8 mouse cellular contexts compared by ENCODE assay signal in genomic region chr15:85653421-85654401, GRCm38 (mm10).
A peak's percentile ranks its signal among the peaks of the same experiment; 100 is the strongest.
DNase-seq lines count a peak whose midpoint lies in the region; ATAC-seq and TF ChIP-seq lines count a peak whose summit lies in the region.

No protein-coding gene starts in this region.

- WGBS in embryonic facial prominence, embryonic 10.5 days, result 66% methylated on average over 32 of the region's 32 CpGs
- 1% methylated on average over 32 of the region's 32 CpGs for WGBS in kidney, adult 2 months
- WGBS in limb, embryonic 15.5 days, result 10% methylated on average over 32 of the region's 32 CpGs

- peak; percentile 85 for ATAC-seq in limb, embryonic 15.5 days (ENCODE audit: insufficient number of reproducible peaks, low FRiP score, low TSS enrichment, low read depth)

- H3K79me2 ChIP-seq in myocyte (ENCODE audit: control insufficient read depth, insufficient read depth), result peaks cover 46% of the 10 kb centered on the region

- H3K27ac ChIP-seq in embryonic facial prominence, embryonic 10.5 days (replicated peaks), result peak overlapping the region; percentile 0; the same call in 1 of the 2 replicates
- peak overlapping the region; percentile 99 for H3K27ac ChIP-seq in kidney, adult 2 months (ENCODE audit: insufficient read depth, low read depth, low read length)
- H3K27ac ChIP-seq in limb, embryonic 15.5 days, result peak overlapping the region; percentile 99
- peak overlapping the region; percentile 86 for H3K27ac ChIP-seq in testis, adult 2 months (ENCODE audit: control insufficient read depth, insufficient read depth, low read depth, low read length)

- peak; percentile 90 for DNase-seq in ovary, adult 18-20 months (ENCODE audit: low spot score)
- no peak for DNase-seq in ovary, postnatal 10 days (ENCODE audit: low spot score)
- DNase-seq in embryonic facial prominence, embryonic 10.5 days (ENCODE audit: low spot score), result no peak
- peak; percentile 99 for DNase-seq in heart, adult 11 months
- DNase-seq in kidney, adult 2 months, result peak; percentile 94

- H3K36me3 ChIP-seq in embryonic facial prominence, embryonic 10.5 days (replicated peaks), result no peaks in the 10 kb centered on the region
- H3K36me3 ChIP-seq in kidney, adult 2 months (ENCODE audit: control insufficient read depth, insufficient read depth, low read length), result no peaks in the 10 kb centered on the region
- 0 out of 2 replicates have a peak, but pooled peaks cover 8% of the 10 kb centered on the region for H3K36me3 ChIP-seq in limb, embryonic 15.5 days
- H3K36me3 ChIP-seq in myocyte (ENCODE audit: control insufficient read depth, insufficient read depth), result no peaks in the 10 kb centered on the region
- H3K36me3 ChIP-seq in testis, adult 2 months (ENCODE audit: control insufficient read depth, insufficient read depth, low read length), result no peaks in the 10 kb centered on the region

- H3ac ChIP-seq in myocyte (ENCODE audit: control insufficient read depth, insufficient read length), result peak overlapping the region; percentile 36

- peaks cover 100% of the 10 kb centered on the region for H3K27me3 ChIP-seq in embryonic facial prominence, embryonic 10.5 days (replicated peaks; ENCODE audit: low read depth, poor library complexity, severe bottlenecking)
- H3K27me3 ChIP-seq in kidney, adult 2 months (replicated peaks; ENCODE audit: control insufficient read depth, insufficient read depth, low read length), result no peaks in the 10 kb centered on the region
- H3K27me3 ChIP-seq in limb, embryonic 15.5 days, result no peaks in the 10 kb centered on the region
- no peaks in the 10 kb centered on the region for H3K27me3 ChIP-seq in myocyte (ENCODE audit: control insufficient read depth, insufficient read depth, insufficient read length)
- no peaks in the 10 kb centered on the region for H3K27me3 ChIP-seq in testis, adult 2 months (ENCODE audit: control insufficient read depth, insufficient read depth, low read length)

- H3K4me3 ChIP-seq in embryonic facial prominence, embryonic 10.5 days, result no peak overlapping the region
- H3K4me3 ChIP-seq in kidney, adult 2 months (ENCODE audit: insufficient read depth, low read depth, low read length), result peak overlapping the region; percentile 66
- H3K4me3 ChIP-seq in limb, embryonic 15.5 days, result peak overlapping the region; percentile 46
- H3K4me3 ChIP-seq in myocyte, result peak overlapping the region; percentile 30
- H3K4me3 ChIP-seq in testis, adult 2 months (ENCODE audit: control insufficient read depth, low read depth, low read length), result peak overlapping the region; percentile 57

- no peaks in the 10 kb centered on the region for H3K9me3 ChIP-seq in embryonic facial prominence, embryonic 10.5 days
- H3K9me3 ChIP-seq in limb, embryonic 15.5 days, result no peaks in the 10 kb centered on the region

- TF ChIP-seq POLR2A in kidney, adult 2 months (IDR thresholded peaks at IDR 0.05; ENCODE audit: low read depth, low read length), result no peak
- peak; percentile 83 for TF ChIP-seq POLR2A in myocyte (IDR thresholded peaks at IDR 0.05; ENCODE audit: insufficient read length, low read depth)
- TF ChIP-seq POLR2A in testis, adult 2 months (IDR thresholded peaks at IDR 0.05; ENCODE audit: control insufficient read depth, low read depth, low read length), result peak; percentile 60

- peaks cover 16% of the 10 kb centered on the region for H3K4me1 ChIP-seq in embryonic facial prominence, embryonic 10.5 days
- H3K4me1 ChIP-seq in kidney, adult 2 months (ENCODE audit: control insufficient read depth, insufficient read depth, low read length), result peaks cover 24% of the 10 kb centered on the region; the same call in 1 of the 2 replicates
- H3K4me1 ChIP-seq in limb, embryonic 15.5 days, result peaks cover 58% of the 10 kb centered on the region
- no peaks in the 10 kb centered on the region; the same call in 1 of the 2 replicates for H3K4me1 ChIP-seq in testis, adult 2 months (ENCODE audit: control insufficient read depth, insufficient read depth, low read length)

- H3K4me2 ChIP-seq in limb, embryonic 15.5 days, result peak overlapping the region; percentile 75
- H3K4me2 ChIP-seq in myocyte (ENCODE audit: low read depth), result peak overlapping the region; percentile 91

- no peak for TF ChIP-seq CTCF in kidney, adult 2 months (conservative IDR thresholded peaks at IDR 0.05; ENCODE audit: insufficient read depth, insufficient read length, low read depth, low read length)
- TF ChIP-seq CTCF in testis, adult 2 months (IDR thresholded peaks at IDR 0.05; ENCODE audit: control insufficient read depth, insufficient read depth, insufficient replicate concordance, low read depth, low read length), result no peak

- peak overlapping the region; percentile 63 for H3K9ac ChIP-seq in limb, embryonic 15.5 days

TF ChIP-seq in myocyte, 11 proteins besides CTCF, POLR2A, EP300 and RAD21:
- no peak for TF ChIP-seq E2F4 (IDR thresholded peaks at IDR 0.05; ENCODE audit: insufficient read depth)
- TF ChIP-seq MAX (IDR thresholded peaks at IDR 0.05; ENCODE audit: low read depth), result no peak
- TF ChIP-seq TCF3 (IDR thresholded peaks at IDR 0.05; ENCODE audit: insufficient read length, low read depth), result no peak
- peak in 1 of 3 experiments; percentile 44 for TF ChIP-seq MYOD1 (IDR thresholded peaks at IDR 0.05; ENCODE audit: control insufficient read depth in 1 of 3, insufficient read length in 2 of 3, low read depth in 2 of 3)
- TF ChIP-seq REST (IDR thresholded peaks at IDR 0.05; ENCODE audit: insufficient read depth, insufficient read length), result no peak
- peak; percentile 95 for TF ChIP-seq POLR2AphosphoS2 (IDR thresholded peaks at IDR 0.05; ENCODE audit: insufficient read length, low read depth)
- no peak for TF ChIP-seq USF1 (IDR thresholded peaks at IDR 0.05; ENCODE audit: low read depth)
- no peak for TF ChIP-seq CEBPB (IDR thresholded peaks at IDR 0.05; ENCODE audit: insufficient read depth, poor library complexity, severe bottlenecking)
- peak in 2 of 3 experiments; percentile 21 to 43 for TF ChIP-seq MYOG (IDR thresholded peaks at IDR 0.05; ENCODE audit: control insufficient read depth in 1 of 3, insufficient read depth in 1 of 3, insufficient read length in 2 of 3, low read depth in 2 of 3)
- TF ChIP-seq SRF (IDR thresholded peaks at IDR 0.05; ENCODE audit: control insufficient read depth, insufficient read length, low read depth), result no peak
- TF ChIP-seq TCF12 (IDR thresholded peaks at IDR 0.05; ENCODE audit: insufficient read depth, poor library complexity, severe bottlenecking), result peak; percentile 11

Comparison
In these comparisons a context has a peak if more than half of its experiments do, and no peak if none do; other contexts are left out.
1. DNase-seq: peak in ovary, adult 18-20 months (single experiment), heart, adult 11 months (single experiment) and kidney, adult 2 months (single experiment); none in ovary, postnatal 10 days (single experiment) and embryonic facial prominence, embryonic 10.5 days (single experiment).
2. H3K27ac ChIP-seq: peak in every context shown above with its lines; median percentile 99 in kidney, adult 2 months; 99 in limb, embryonic 15.5 days; 86 in testis, adult 2 months; 0 in embryonic facial prominence, embryonic 10.5 days.